Mouse (Mus musculus) bone marrow macrophage, adult 2 months (primary cell): Measurements from ENCODE around the gene Slc7a8.

ENCODE experiments used
- CTCF ChIP-seq: IDR thresholded peaks from 2 replicates; pipeline ENCODE4 v1.5.1; 2012; ENCODE audit warnings: low read depth, mild to moderate bottlenecking, low read length, moderate library complexity
- POLR2A ChIP-seq: IDR thresholded peaks from 2 replicates; pipeline ENCODE4 v1.6.1; 2012; ENCODE audit warnings: mild to moderate bottlenecking, low read depth, low read length, borderline replicate concordance

- no peak for TF ChIP-seq CTCF
- no peak for TF ChIP-seq POLR2A
These were observed 32.5 kb downstream of the Slc7a8 start for GRCm38 (mm10) chr14:54749238-54749637.
